Mouse (Mus musculus): ENCODE data around the gene Vti1a.

DNA sequence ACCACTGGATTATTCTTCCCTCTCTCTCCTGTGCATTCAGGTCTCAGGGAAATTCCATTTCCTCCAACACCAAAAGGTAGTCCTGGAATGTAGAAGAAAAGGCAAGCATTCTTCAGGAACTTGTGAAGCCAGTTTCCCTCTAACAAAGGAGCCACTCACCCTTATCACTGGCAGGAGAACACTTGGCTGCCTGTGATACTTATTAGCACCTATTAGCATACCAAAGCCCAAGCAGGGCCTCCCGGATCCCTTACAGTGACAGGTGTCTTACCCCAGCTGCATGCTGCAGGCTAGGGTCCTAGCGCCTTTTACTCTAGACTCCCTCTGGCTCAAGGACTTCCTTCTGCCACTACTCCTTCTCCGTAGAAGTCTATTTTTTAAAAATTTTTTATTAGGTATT lies 44.6 kb upstream of the Vti1a start:
- TF ChIP-seq POLR2A (IDR thresholded peaks at IDR 0.05; ENCODE audit: insufficient read depth, low read depth, low read length): no peak
- no peak for TF ChIP-seq CTCF (IDR thresholded peaks at IDR 0.05; ENCODE audit: insufficient read depth, low read depth, low read length)

Data from olfactory bulb, adult 2 months (tissue).